Mouse (Mus musculus): ENCODE data around the gene Gdf1.

Gene Gdf1

DNA sequence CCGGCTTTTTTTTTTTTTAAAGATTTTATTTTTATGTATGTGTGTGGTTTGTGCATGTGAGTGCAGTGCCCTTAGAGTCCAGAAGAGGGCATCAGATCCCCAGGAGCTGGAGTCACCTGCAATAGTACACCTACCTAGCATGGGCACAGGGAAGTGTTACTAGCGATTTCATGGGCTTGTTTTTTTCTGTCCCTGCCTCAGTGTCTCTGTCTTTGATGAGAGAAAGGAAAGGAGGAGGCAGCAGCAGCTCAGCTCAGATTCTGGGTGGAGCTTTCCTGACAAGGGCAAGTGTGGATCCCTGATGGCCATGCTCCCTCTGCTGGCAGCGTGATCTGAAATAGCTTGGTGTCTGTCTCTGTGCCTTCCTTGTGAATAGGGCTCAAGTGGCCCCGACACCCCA lies 31.2 kb downstream of the Gdf1 start:
- DNase-seq (ENCODE audit: low spot score in 2 of 2): no peak

DNA sequence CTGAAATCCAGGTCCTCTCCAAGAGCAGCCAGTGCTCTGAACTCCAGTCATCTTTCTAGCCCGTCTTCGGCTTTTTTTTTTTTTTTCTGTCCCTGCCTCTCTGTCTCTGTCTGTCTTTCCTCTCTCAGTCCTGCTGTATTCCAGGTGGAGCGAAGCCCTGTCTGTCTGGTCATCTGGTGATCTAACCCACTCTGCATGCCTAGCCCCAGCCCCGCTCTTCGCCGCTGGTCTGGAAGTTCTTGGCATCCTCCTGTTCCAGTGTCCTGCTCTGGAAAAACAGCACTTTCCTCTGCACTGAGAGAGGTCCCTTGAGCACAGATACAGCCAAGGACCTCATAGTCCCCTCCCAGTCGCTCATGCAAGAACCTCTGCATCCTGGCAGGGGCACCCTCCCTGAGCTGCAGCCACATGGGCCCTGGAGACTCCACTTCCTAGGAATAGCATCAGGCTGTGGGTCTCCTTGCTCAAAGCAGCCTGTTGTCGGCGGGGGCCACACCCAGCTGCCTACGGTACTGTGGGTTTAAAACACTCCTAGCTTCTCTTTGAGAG lies 31.9 kb downstream of the Gdf1 start:
- DNase-seq (ENCODE audit: low spot score in 2 of 2): no peak

DNA sequence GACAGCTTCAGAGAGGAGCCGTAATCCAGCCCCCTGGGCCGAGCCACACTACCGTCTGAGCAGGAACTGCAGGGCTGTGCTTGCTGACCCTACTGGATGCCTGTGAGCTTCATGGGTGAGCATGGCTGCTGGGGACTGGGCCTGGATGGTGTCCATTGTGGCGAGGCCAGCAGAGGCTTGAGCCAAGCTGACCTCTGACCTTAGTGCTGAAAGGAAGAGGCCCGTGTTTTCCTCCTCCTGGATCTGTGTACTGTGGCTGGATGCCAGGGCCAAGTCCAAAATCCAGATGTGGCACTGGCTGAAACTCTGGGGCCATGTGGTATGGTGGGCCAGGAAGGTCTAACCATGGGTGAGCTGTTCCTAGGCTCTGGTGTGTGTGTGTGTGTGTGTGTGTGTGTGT lies 34.4 kb downstream of the Gdf1 start:
- no peak for DNase-seq (ENCODE audit: low spot score in 2 of 2)

DNA sequence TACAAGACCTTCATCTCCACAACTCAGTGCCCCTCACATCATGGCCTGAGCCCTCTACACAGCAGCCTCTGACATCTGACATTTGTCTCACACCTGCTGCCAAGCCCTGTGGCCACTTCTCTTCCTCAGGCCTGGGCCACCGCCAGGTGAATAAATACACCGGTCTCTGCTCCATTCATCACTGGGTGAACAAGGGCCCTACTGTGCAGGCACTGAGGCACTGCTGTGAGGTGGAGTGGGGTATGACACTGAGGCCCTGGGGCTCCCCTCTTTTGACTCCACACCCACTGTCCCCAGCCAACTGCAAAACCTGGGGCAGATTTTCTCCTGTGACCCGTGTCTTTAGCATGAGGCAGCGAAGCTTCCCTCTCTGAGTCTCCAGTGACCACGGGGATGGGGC lies 37.0 kb downstream of the Gdf1 start:
- DNase-seq (ENCODE audit: low spot score in 2 of 2): no peak

DNA sequence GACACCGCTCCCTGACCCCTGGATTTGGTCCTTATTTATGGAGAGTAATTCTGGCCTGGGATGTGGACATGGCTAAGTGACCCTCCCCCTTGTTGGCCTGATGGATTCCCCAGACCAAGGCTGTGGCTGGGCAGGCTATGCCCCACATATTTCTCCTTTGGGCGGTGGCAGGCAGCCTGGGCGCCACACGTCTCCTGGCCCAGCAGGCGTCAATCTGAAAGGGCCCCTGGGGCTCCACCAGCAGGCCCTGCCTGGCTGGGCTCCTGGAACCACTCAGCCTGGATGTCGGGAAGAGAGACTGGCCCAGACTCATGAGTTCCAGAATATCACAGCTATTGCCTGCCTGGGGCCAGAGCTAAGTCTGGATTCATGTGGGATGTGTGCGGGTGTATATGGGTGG lies 40.9 kb downstream of the Gdf1 start:
- no peak for DNase-seq (ENCODE audit: low spot score in 2 of 2)

DNA sequence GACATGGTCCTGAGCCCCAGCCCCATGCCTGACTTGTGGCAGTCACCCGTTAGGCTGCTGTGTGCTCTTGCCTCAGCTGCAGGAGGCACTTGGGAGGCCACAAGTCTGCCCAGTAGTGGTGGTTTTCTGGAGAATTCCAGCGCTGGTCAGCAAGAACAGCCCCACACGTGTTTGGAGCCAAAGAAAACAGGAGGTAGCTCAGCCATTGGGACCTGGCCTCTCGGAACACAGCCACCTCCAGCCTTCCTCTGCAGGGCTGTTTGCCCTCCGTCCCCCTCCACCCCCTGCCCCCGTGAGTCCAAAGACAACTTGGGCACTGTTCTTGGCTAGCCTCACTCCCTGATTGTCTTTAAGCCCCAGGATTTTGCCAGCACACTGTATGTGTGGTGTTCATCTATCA lies 42.3 kb downstream of the Gdf1 start:
- no peak for DNase-seq (ENCODE audit: low spot score in 2 of 2)

DNA sequence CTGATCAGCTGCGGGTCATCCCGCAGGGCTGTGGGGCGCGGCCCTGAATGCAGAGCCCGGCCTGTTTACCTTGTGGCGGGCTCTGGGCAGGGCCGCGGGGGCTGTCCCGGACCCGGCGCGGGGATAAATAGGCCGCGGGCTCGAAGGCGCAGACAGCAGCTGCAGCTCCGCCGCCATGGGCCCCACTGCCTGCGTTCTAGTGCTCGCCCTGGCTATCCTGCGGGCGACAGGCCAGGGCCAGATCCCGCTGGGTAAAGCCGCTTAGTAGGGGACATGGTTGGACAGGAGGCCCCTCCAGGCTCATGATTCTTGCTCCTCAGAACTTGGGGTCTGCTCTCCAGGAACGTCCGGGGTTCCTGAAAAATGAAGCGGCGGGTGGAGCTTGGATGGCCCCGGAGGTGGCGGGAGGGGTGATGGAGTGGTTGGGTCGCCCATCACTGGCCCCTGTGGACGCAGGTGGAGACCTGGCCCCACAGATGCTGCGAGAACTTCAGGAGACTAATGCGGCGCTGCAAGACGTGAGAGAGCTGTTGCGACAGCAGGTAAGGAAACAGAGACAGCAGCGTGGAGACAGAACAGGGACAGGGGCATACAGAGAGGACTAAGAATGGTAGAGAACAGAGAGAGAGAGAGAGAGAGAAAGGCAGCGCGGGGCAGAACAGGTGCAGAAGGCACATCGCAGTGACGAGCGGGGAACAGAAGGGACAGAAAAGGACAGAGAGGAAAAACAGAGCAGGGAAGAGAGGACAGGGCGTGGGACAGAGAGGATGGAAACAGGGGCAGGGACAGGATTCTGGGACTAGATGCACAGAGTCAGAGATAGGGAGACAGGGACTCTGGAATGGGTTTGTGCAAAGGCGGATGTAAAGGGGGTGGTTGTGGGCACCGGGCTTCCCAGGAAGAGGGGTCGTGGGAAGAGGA lies 44.0 kb downstream of the Gdf1 start, which contains the start of gene Comp:
Gene Comp, plus strand, starts transcription at position 162 of the 921 bp plus-strand sequence.
- DNase-seq (ENCODE audit: low spot score in 2 of 2): no peak

DNA sequence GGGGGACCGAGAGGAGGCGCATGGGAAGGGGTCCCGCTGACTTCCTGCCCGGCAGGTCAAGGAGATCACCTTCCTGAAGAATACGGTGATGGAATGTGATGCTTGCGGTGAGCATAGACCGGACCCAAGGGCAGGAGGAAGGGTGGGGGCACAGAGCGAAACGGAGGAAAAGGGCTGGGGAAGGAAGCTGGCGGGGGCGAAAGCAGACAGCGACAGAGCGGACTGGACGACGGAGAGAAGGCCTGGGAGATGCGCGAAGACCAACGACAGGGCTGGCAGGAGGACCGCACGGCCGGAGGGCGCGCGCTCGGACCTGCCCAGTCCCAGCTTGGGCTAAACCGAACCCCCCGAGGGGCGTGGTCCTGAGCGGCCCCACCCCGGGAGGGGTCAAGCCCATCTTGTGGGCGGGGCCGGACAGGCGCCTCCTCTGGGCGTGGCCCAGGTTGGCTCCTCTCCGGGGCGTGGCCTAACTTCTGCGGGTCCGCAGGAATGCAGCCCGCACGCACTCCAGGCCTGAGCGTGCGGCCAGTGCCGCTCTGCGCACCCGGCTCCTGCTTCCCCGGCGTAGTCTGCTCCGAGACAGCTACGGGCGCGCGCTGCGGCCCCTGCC lies 44.8 kb downstream of the Gdf1 start:
- peak in 1 of 2 experiments; percentile 45 for DNase-seq (ENCODE audit: low spot score in 2 of 2)

DNA sequence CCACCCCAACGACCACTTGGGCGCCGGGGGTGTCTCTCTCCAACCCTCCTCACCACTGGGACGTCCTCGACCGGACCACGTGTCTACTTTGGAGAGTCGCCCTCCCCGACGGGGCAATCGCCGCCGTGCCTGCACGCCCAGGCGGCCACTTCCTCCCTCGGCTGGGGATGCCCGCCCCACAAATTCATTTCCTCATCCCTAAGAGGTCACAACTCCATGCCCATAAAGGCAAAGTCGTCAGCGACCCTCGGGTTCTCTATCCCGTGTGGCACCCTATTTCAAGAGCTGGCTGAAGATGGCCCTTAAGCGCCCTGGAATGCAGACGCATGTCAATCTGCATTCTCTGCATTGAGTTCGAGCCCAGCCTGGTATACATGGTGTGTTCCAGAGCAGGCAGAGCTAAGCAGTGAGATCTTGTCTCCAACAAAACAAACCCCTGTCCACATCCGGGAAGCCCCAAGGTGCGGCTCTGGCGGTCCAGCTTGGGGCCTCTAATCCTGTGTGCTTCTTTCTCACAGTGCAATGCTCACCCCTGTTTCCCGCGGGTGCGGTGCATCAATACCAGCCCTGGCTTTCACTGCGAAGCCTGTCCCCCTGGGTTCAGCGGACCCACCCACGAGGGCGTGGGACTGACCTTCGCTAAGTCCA lies 45.7 kb downstream of the Gdf1 start:
- DNase-seq (ENCODE audit: low spot score in 2 of 2): no peak

DNA sequence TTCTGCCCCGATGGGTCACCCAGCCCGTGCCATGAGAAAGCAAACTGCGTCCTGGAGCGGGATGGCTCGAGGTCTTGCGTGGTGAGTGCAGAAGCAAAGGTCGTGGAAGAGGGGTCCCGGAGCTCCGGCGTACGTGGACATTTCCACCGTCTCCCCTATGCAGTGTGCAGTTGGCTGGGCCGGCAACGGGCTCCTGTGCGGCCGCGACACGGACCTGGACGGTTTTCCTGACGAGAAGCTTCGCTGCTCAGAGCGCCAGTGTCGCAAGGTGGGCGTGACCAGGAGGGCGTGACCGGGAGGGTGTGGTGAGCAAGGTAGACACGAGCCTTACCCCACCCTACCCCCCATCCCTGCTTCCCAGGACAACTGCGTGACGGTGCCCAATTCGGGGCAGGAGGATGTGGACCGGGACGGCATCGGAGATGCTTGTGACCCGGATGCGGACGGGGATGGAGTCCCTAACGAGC lies 46.7 kb downstream of the Gdf1 start:
- DNase-seq (ENCODE audit: low spot score in 2 of 2): no peak

DNA sequence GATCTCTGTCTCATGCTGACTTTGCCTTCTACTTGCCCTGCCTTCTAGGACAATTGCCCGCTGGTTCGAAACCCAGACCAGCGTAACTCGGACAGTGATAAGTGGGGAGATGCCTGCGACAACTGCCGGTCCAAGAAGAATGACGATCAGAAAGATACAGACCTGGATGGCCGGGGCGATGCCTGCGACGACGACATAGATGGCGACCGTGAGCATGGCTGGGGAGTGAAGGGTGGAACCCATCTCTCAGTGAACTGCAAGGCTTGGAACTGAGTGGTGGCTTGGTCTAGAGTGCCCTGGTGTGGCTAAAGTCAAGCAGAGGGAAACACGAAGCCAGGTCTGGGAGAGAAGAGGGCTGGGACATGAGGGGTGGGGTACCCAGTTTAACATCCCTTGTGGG lies 47.4 kb downstream of the Gdf1 start:
- DNase-seq (ENCODE audit: low spot score in 2 of 2): no peak

DNA sequence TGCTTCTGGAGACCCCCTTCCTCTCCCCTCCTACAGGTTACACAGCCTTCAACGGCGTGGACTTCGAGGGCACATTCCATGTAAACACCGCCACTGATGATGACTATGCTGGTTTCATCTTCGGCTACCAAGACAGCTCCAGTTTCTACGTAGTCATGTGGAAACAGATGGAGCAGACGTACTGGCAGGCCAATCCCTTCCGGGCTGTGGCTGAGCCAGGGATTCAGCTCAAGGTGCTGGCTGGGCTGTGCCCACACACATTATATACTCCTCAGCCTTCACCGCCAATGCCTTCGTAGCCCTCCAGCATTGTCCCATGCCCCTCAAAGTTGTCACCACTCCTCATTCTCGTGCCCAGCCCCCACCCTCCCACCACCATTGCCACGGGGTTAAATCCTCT lies 50.5 kb downstream of the Gdf1 start:
- no peak for DNase-seq (ENCODE audit: low spot score in 2 of 2)
